Mouse (Mus musculus) stomach, postnatal 0 days (tissue): ENCODE results near the gene Mcl1.

Experiments used
- CTCF ChIP-seq: IDR thresholded peaks from 2 replicates; pipeline ENCODE4 v1.5.1; 2016; ENCODE audit warnings: antibody characterized with exemption, low read depth, mild to moderate bottlenecking, moderate library complexity
- EP300 ChIP-seq: optimal IDR thresholded peaks from 2 replicates; pipeline ENCODE3; 2016; ENCODE audit warnings: antibody characterized with exemption

GRCm38 (mm10) chr3:95686492-95687167 lies 28.0 kb downstream of the Mcl1 start:
- TF ChIP-seq CTCF (no peak), EP300 (no peak)
